Mouse (Mus musculus): ENCODE results near the gene 4933411K16Rik. TPM values are rescaled to one million over a fixed set of nuclear protein-coding genes. Genes with fewer than 3 reads are reported as not detected.

4933411K16Rik gene
- polyA plus RNA-seq (2012; fragmentation: generic; extraction: Trizol) = under 1 TPM; 0.02 to 0.35 TPM

DNA sequence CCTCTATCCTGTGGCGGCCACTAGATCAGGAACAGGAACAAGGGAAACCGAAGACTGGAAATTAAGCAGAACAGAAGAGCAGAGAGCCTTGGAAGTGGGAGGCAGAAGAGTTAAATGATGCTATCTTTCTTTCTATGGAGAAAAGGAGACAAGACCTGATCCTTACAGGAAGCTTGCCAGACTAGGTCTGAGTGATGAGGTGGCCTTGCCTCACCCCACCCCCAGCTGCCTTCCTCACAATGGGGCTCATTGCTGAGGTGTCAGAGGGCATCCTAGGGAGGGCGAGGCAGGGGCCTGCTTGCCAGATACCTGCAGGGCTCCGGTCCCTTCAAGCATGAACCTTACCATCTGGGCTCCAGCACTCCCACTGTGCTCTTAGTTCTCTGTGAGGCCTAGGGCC lies at the start of gene 4933411K16Rik:
Gene 4933411K16Rik, plus strand, starts transcription at position 301 of the 400 bp plus-strand sequence.

DNA sequence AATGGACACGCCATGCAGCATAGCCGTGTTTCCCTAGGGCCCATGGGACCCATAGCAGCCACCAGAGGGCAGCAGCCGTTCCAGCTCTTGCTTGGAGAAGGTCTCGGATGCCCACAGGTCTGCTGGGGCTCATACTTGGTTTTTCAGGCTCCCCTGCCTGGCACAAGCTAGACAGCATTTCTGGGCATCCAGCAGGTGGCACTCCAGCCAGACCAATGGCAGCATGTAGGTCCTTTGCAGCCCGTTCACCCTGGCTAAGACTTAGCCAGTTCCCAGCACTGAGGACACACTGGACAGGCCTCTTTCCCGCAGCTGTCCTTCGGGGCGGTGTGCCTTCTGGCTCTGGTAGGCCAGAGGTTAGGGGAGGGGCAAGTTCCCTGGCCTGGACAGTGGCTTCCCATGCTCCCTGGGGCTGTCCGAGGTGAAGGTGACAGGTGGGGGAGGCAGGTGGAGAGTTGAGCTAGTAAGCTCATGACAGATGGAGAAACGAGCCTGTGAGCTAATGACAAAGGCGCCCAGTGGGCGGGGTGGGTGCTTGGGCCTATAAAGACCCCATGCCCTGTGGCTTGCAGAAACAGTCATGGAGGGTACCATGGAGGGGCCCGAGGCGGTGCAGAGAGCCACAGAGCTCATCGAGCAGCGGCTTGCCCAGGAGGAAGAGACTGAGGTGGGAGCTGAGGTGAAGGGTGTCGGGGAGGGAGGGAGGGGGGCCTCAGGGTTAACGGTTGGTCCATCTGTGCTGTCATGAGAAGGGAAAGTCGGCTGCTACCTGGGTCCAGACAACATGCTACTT lies 16.4 kb upstream of the 4933411K16Rik start, which contains the start of gene Ankrd2:
Gene Ankrd2, plus strand, starts transcription at position 545 of the 793 bp plus-strand sequence.

DNA sequence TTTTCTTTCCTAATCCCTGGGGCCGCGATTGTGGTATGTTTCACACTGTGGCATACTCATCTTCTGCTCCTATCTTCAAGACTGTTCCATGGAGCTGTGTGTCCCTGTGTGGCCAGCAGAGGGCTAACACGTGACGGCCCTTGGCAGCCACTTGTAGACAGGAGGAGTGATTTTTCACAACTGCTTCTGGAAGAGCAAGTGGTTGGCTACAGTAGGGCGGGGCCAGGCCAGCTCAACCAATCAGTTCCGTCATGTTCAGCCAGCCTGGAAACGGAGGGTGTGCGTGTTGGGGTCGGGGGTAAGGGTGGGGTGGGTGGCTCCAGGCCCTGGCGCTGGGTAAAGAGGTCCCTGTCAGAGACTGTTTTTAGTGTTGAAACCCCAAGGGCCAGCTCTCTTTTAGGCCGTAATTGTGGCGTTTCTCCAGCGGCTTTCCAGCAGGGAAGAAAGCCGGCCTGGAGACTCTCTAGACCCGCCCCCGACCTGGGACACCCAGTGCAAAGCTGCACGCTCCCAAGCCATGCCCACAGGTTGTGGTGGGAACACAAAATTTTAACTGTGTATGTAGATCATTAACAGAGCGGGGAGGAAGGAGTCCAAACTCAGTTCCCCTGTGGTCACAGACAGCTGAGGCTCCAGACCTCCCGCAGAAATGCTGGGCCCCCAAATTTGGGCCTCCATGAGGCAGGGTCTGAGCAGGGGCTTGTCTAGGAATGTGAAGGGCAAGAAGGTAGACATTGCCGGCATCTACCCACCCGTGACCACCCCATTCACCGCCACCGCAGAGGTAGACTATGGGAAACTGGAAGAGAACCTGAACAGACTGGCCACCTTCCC lies 6.6 kb upstream of the 4933411K16Rik start, which contains the start of gene Hoga1:
Gene Hoga1, plus strand, starts transcription at position 342 of the 834 bp plus-strand sequence.

DNA sequence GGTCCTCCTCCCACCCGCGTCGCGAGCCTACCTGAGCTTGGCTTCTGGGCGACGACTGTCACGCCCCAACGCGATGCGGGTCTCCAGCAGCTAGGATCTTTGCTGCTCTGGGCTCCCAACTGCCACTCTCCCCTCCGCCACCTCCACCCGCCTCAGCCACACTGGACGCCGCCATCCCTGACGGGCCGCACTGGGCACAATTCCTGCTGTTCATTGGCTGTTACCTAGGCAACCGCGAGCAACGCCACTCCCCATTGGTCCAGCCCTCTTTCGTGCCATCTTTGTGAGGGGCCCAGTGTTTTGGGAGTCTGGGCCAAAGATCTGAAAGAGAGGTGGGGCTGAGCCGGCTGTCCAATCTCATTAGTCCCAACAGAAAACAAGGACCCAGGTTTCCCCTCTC lies 34.1 kb downstream of the 4933411K16Rik start, which contains the start of gene Morn4:
Gene Morn4, minus strand, starts transcription at position 192 of the 400 bp plus-strand sequence.

DNA sequence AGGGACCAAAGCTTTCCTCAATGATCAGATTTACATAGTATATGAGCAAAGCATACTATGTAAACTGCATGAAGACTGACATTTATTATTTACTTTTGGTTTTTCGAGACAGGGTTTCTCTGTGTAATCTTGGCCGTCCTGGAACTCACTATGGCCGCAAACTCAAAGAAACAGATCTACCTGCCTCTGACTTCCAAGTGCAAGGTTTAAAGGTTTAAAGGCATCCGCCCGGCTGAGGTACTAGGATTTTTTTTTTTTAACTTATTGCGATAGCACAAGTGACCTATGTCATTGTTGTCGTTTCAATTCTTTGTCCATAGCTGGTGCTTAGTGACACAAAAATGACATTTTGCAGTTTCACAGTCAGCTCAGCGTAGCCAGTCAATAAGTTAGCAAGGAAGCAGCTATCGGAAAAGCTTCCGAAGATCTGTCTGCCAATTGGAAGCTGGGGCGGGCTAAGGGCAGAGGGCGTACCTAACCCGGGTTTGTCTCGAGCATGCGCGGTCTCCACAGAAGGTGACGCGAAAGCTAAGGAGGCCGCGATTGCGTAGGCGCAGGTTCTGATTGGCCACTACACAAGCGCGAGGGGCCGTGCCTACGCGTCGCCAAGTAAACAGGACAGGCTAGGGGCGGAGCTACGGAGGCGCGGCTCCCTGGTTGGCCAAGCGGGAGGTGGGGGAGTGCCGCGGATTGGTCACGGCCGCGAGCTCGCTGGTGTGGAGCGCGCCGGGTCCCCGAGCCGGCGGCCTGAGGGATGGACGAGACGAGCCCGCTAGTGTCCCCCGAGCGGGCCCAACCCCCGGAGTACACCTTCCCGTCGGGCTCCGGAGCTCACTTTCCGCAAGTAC lies 37.9 kb downstream of the 4933411K16Rik start, which contains the start of gene Pi4k2a:
Gene Pi4k2a, plus strand, starts transcription at position 723 of the 848 bp plus-strand sequence.

Other genes starting within 250 kb of the 4933411K16Rik start
- 1 to 10 TPM in 1 of 2 experiments, under 1 TPM in 1; 0.11 to 3.5 TPM for gene Frat1, start 222.3 kb upstream of the 4933411K16Rik start, polyA plus RNA-seq (2012; fragmentation: generic; extraction: Trizol)
- gene Frat2, start 204.1 kb upstream of the 4933411K16Rik start, polyA plus RNA-seq (2012; fragmentation: generic; extraction: Trizol) = 1 to 10 TPM in 1 of 2 experiments, under 1 TPM in 1; 0.50 to 4.9 TPM
- 10 to 100 TPM in 1 of 2 experiments, 1 to 10 TPM in 1; 5.0 to 21.2 TPM for gene Rrp12, start 156.1 kb upstream of the 4933411K16Rik start, polyA plus RNA-seq (2012; fragmentation: generic; extraction: Trizol)
- 100 to 1,000 TPM; 304 to 538 TPM for gene Pgam1, start 140.3 kb upstream of the 4933411K16Rik start, polyA plus RNA-seq (2012; fragmentation: generic; extraction: Trizol)
- gene Exosc1, start 118.8 kb upstream of the 4933411K16Rik start, polyA plus RNA-seq (2012; fragmentation: generic; extraction: Trizol) = 10 to 100 TPM; 21.8 to 30.0 TPM
- gene Zdhhc16, start 118.8 kb upstream of the 4933411K16Rik start, polyA plus RNA-seq (2012; fragmentation: generic; extraction: Trizol) = 10 to 100 TPM; 48.3 to 54.1 TPM
- 10 to 100 TPM; 24.7 to 41.5 TPM for gene Mms19, start 71.1 kb upstream of the 4933411K16Rik start, polyA plus RNA-seq (2012; fragmentation: generic; extraction: Trizol)
- gene Ubtd1, start 70.5 kb upstream of the 4933411K16Rik start, polyA plus RNA-seq (2012; fragmentation: generic; extraction: Trizol) = 10 to 100 TPM; 51.9 to 95.9 TPM
- gene Ankrd2, start 16.2 kb upstream of the 4933411K16Rik start, polyA plus RNA-seq (2012; fragmentation: generic; extraction: Trizol) = under 1 TPM; 0.08 to 0.25 TPM
- gene Hoga1, start 6.6 kb upstream of the 4933411K16Rik start, polyA plus RNA-seq (2012; fragmentation: generic; extraction: Trizol) = 1 to 10 TPM in 1 of 2 experiments, under 1 TPM in 1; 0.44 to 3.4 TPM
- 10 to 100 TPM; 17.0 to 38.3 TPM for gene Morn4, start 34.1 kb downstream of the 4933411K16Rik start, polyA plus RNA-seq (2012; fragmentation: generic; extraction: Trizol)
- gene Pi4k2a, start 38.2 kb downstream of the 4933411K16Rik start, polyA plus RNA-seq (2012; fragmentation: generic; extraction: Trizol) = 10 to 100 TPM; 12.0 to 26.5 TPM
- 100 to 1,000 TPM in 1 of 2 experiments, 10 to 100 TPM in 1; 94.1 to 242 TPM for gene Avpi1, start 76.8 kb downstream of the 4933411K16Rik start, polyA plus RNA-seq (2012; fragmentation: generic; extraction: Trizol)
- 100 to 1,000 TPM in 1 of 2 experiments, 10 to 100 TPM in 1; 28.1 to 111 TPM for gene Marveld1, start 95.2 kb downstream of the 4933411K16Rik start, polyA plus RNA-seq (2012; fragmentation: generic; extraction: Trizol)
- 10 to 100 TPM in 1 of 2 experiments, 1 to 10 TPM in 1; 5.6 to 20.4 TPM for gene Zfyve27, start 111.7 kb downstream of the 4933411K16Rik start, polyA plus RNA-seq (2012; fragmentation: generic; extraction: Trizol)
- gene Sfrp5, start 150.0 kb downstream of the 4933411K16Rik start, polyA plus RNA-seq (2012; fragmentation: generic; extraction: Trizol) = under 1 TPM in 1 of 2 experiments, not detected in 1; 0.05 TPM
- under 1 TPM; 0.06 to 0.12 TPM for gene Golga7b, start 195.3 kb downstream of the 4933411K16Rik start, polyA plus RNA-seq (2012; fragmentation: generic; extraction: Trizol)